Mouse (Mus musculus) erythroblast, embryonic 14.5 days (primary cell): ENCODE results near the gene Steap2. TPM values are rescaled to one million over a fixed set of nuclear protein-coding genes. Genes with fewer than 3 reads are reported as not detected.

Source experiments
- H3K27me3 ChIP-seq: 2 replicates; pipeline ENCODE4 v1.6.1; 2012; ENCODE audit warnings: inconsistent platforms; ENCODE audit not compliant: control insufficient read depth
- H3K36me3 ChIP-seq: 2 replicates; pipeline ENCODE4 v1.6.1; 2012; ENCODE audit warnings: mild to moderate bottlenecking, inconsistent platforms; ENCODE audit not compliant: control insufficient read depth
- H3K4me1 ChIP-seq: 2 replicates; pipeline ENCODE4 v1.6.1; 2012; ENCODE audit warnings: inconsistent platforms; ENCODE audit not compliant: control insufficient read depth
- H3K4me3 ChIP-seq: replicated peaks from 2 replicates; pipeline ENCODE3; 2012; ENCODE audit warnings: moderate library complexity, mild to moderate bottlenecking, inconsistent platforms
- H3K9me3 ChIP-seq: 2 replicates; pipeline ENCODE4 v1.6.1; 2012; ENCODE audit warnings: low read length, inconsistent platforms, mixed read lengths; ENCODE audit not compliant: control insufficient read depth
- GATA1 ChIP-seq: IDR thresholded peaks from 2 replicates; pipeline ENCODE4 v1.6.1; 2012; ENCODE audit warnings: low read length, inconsistent platforms, mixed read lengths
- TAL1 ChIP-seq: IDR thresholded peaks from 3 replicates; pipeline ENCODE4 v1.6.1; 2012; ENCODE audit warnings: low read length, inconsistent platforms, mixed read lengths
- polyA plus RNA-seq: library from polyadenylated mRNA; stranded (reverse); fragments of >175 nt; gene quantifications from 2 replicates; pipeline ENCODE4 v1.2.3, GENCODE M21; 2012

Gene Steap2
- polyA plus RNA-seq, 1 experiment = 0.01 TPM

GRCm38 (mm10) chr5:5646173-5646572 is 48.2 kb downstream of the Steap2 start:
- H3K36me3 ChIP-seq = no peaks in the 10 kb centered on the region
- no peaks in the 10 kb centered on the region for H3K4me1 ChIP-seq
- no peaks in the 10 kb centered on the region for H3K27me3 ChIP-seq
- TF ChIP-seq GATA1 (no peak), TAL1 (no peak)
- no peaks in the 10 kb centered on the region for H3K9me3 ChIP-seq
- no peak overlapping the region for H3K4me3 ChIP-seq

GRCm38 (mm10) chr5:5638496-5638895 is 55.9 kb downstream of the Steap2 start:
- Histone ChIP-seq H3K9me3 (no peaks in the 10 kb centered on the region), H3K27me3 (no peaks in the 10 kb centered on the region), H3K36me3 (no peaks in the 10 kb centered on the region), H3K4me1 (no peaks in the 10 kb centered on the region), H3K4me3 (no peak overlapping the region)
- TF ChIP-seq GATA1 (no peak), TAL1 (no peak)

GRCm38 (mm10) chr5:5625491-5625890 is 68.9 kb downstream of the Steap2 start:
- Histone ChIP-seq H3K36me3 (no peaks in the 10 kb centered on the region), H3K27me3 (no peaks in the 10 kb centered on the region), H3K9me3 (no peaks in the 10 kb centered on the region), H3K4me3 (no peak overlapping the region), H3K4me1 (no peaks in the 10 kb centered on the region)
- TF ChIP-seq TAL1 (no peak), GATA1 (no peak)

GRCm38 (mm10) chr5:5618329-5618728 is 76.0 kb downstream of the Steap2 start:
- Histone ChIP-seq H3K36me3 (no peaks in the 10 kb centered on the region), H3K27me3 (no peaks in the 10 kb centered on the region), H3K9me3 (no peaks in the 10 kb centered on the region), H3K4me1 (no peaks in the 10 kb centered on the region), H3K4me3 (no peak overlapping the region)
- TF ChIP-seq TAL1 (no peak), GATA1 (no peak)

Other genes starting within 250 kb of the Steap2 start
- gene 1700015F17Rik, start 215.4 kb downstream of the Steap2 start, polyA plus RNA-seq = not detected in 2 replicates
- gene Cldn12, start 179.6 kb downstream of the Steap2 start, polyA plus RNA-seq = not detected in 2 replicates
- 0.02 and 0.03 TPM in 2 replicates for gene Gtpbp10, start 135.0 kb downstream of the Steap2 start, polyA plus RNA-seq
- gene Gm8773, start 120.8 kb downstream of the Steap2 start, polyA plus RNA-seq = not detected in 2 replicates
- 0.01 TPM in 1 of 2 replicates, not detected in the other for gene Cfap69, start 30.3 kb downstream of the Steap2 start, polyA plus RNA-seq
- not detected in 2 replicates for gene Steap1, start 54.7 kb upstream of the Steap2 start, polyA plus RNA-seq